Mouse (Mus musculus) stomach, embryonic 14.5 days (tissue): ENCODE results near the gene Tmem178b. TPM values are rescaled to one million over a fixed set of nuclear protein-coding genes. Genes with fewer than 3 reads are reported as not detected.

Experiments used
- ATAC-seq: fragments of 200-750 bp; cut with Nextera tagmentation; 2 replicates; pipeline ENCODE4 v1.8.0; 2017; ENCODE audit warnings: low read depth, moderate TSS enrichment; ENCODE audit not compliant: insufficient number of reproducible peaks, insufficient read depth, low FRiP score
- H3K27ac ChIP-seq: fragments of 300-500 bp; sonication (generic); 2 replicates; pipeline ENCODE4 v1.5.1; 2014; ENCODE audit warnings: mild to moderate bottlenecking, low read length, moderate library complexity, mixed read lengths
- H3K27me3 ChIP-seq: fragments of 300-500 bp; sonication (generic); 2 replicates; pipeline ENCODE4 v1.6.1; 2014; ENCODE audit warnings: low read length, control low read depth, mixed read lengths; ENCODE audit not compliant: control insufficient read depth, insufficient read depth
- H3K36me3 ChIP-seq: fragments of 300-500 bp; sonication (generic); 2 replicates; pipeline ENCODE4 v1.6.1; 2014; ENCODE audit warnings: mild to moderate bottlenecking, control low read depth, low read length, moderate library complexity, mixed read lengths; ENCODE audit not compliant: control insufficient read depth, insufficient read depth
- H3K4me1 ChIP-seq: fragments of 300-500 bp; sonication (generic); 2 replicates; pipeline ENCODE4 v1.6.1; 2014; ENCODE audit warnings: low read length, control low read depth, mixed read lengths; ENCODE audit not compliant: control insufficient read depth, insufficient read depth
- H3K4me2 ChIP-seq: fragments of 300-500 bp; sonication (generic); replicated peaks from 2 replicates; pipeline ENCODE4 v1.6.1; 2014; ENCODE audit warnings: low read depth, low read length, control low read depth
- H3K4me3 ChIP-seq: fragments of 300-500 bp; sonication (generic); 2 replicates; pipeline ENCODE4 v1.5.1; 2014; ENCODE audit warnings: low read depth, low read length, control low read depth
- H3K9ac ChIP-seq: fragments of 300-500 bp; sonication (generic); replicated peaks from 2 replicates; pipeline ENCODE4 v1.6.1; 2014; ENCODE audit warnings: low read depth, mild to moderate bottlenecking, control low read depth, low read length, moderate library complexity, mixed read lengths
- H3K9me3 ChIP-seq: fragments of 300-500 bp; sonication (generic); 2 replicates; pipeline ENCODE4 v1.6.1; 2016; ENCODE audit warnings: low read depth, low read length, control low read depth; ENCODE audit not compliant: control insufficient read depth
- WGBS: fragments of 180-500 bp; shearing (Covaris S2); extraction: QIAGEN DNeasy Blood & Tissue Kit; methylation state at CpG from one replicate; pipeline ENCODE4 v1.1.7; 2014; 5-methylcytosine and 5-hydroxymethylcytosine counted together
- polyA plus RNA-seq: library from polyadenylated mRNA; unstranded; fragments of >200 nt; fragmentation: Nextera tagmentation; extraction: Ambion mirVana; gene quantifications from 2 replicates; pipeline ENCODE4 v1.2.1, GENCODE M21; 2014

Tmem178b gene
- polyA plus RNA-seq, 1 experiment from 2014 or later: 1.5 TPM

GRCm38 (mm10) chr6:39871381-39872305 lies 1.4 kb upstream of the Tmem178b start:
- peak; percentile 67 for ATAC-seq
- under 1% methylated on average over 71 of the region's 71 CpGs for WGBS
- Histone ChIP-seq H3K4me1 (peaks cover 5% of the 10 kb centered on the region; the same call in 1 of the 2 replicates), H3K9ac (peak overlapping the region; percentile 28; the same call in 1 of the 2 replicates), H3K27ac (no peak overlapping the region), H3K4me2 (peak overlapping the region; percentile 97), H3K4me3 (peak overlapping the region; percentile 51), H3K36me3 (no peaks in the 10 kb centered on the region), H3K9me3 (no peaks in the 10 kb centered on the region), H3K27me3 (peaks cover 32% of the 10 kb centered on the region)

DNA sequence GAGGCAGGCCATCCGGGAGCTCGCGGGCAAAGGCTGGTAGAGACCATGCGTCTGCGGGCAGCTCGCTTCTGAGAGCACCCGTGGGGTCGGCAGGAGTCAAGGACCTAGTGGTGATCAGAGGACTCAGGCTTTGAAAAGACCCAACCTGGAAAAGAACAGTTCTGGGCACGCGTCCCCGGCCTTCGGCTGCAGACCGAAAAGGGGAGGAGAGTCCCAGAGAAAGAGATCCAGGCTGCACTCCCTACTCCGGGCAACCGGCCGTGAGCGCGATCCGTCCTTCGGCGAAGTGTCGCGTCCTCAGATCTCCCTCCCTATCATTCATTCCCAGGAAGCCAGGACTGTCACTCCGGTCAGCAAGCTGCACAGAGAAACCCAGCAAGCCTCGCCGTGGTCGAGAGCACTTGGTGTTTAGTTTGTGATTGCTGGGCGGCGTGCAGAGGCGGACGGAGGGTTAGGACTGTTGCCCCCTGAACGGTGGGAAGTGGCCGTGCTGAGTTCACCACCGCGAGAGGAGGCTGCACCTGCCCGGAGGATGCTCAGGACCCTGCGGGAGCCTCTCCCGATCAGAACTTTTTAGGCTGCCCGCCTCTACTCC lies 668 bp upstream of the Tmem178b start:
- H3K27ac ChIP-seq: no peak overlapping the region
- peak overlapping the region; percentile 97 for H3K4me2 ChIP-seq
- H3K9ac ChIP-seq: no peak overlapping the region
- H3K27me3 ChIP-seq: peaks cover 32% of the 10 kb centered on the region
- no peaks in the 10 kb centered on the region for H3K36me3 ChIP-seq
- ATAC-seq: peak; percentile 12; the same call in 1 of the 2 replicates
- peak overlapping the region; percentile 51 for H3K4me3 ChIP-seq
- WGBS: under 1% methylated on average over 39 of the region's 39 CpGs
- no peaks in the 10 kb centered on the region for H3K9me3 ChIP-seq
- peaks cover 5% of the 10 kb centered on the region; the same call in 1 of the 2 replicates for H3K4me1 ChIP-seq

DNA sequence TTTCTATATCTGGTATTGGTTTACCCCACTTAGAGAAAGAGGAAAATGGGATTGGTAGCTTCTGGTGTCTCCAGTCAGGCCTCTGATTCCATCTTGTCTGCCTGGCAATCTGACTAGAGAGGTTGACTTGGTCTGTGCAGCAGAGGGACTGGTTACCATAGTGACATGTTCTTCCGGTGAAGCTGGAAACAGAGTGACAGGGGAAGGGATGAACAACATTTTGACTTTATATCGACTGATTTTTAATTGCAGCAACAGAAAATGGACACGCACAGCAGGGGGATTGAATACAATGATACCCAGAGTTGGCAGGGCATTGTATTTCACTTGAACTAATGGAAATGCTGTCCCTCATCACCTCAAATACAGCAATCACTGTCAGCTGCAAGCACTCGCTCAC lies 2.1 kb downstream of the Tmem178b start:
- H3K4me2 ChIP-seq: no peak overlapping the region
- H3K4me1 ChIP-seq: peaks cover 5% of the 10 kb centered on the region; the same call in 1 of the 2 replicates
- H3K36me3 ChIP-seq: no peaks in the 10 kb centered on the region
- H3K27me3 ChIP-seq: peaks cover 24% of the 10 kb centered on the region
- 49% methylated on average over 4 of the region's 4 CpGs for WGBS
- H3K9ac ChIP-seq: no peak overlapping the region
- no peak overlapping the region for H3K27ac ChIP-seq
- no peak overlapping the region for H3K4me3 ChIP-seq
- no peaks in the 10 kb centered on the region for H3K9me3 ChIP-seq
- no peak for ATAC-seq

- ATAC-seq: no peak
- H3K27ac ChIP-seq: no peak overlapping the region
- 78% methylated on average over 3 of the region's 3 CpGs for WGBS
- no peak overlapping the region for H3K4me2 ChIP-seq
- H3K9me3 ChIP-seq: no peaks in the 10 kb centered on the region
- H3K36me3 ChIP-seq: no peaks in the 10 kb centered on the region
- no peak overlapping the region for H3K9ac ChIP-seq
- 0 out of 2 replicates have a peak, but pooled peaks cover 2% of the 10 kb centered on the region for H3K4me1 ChIP-seq
- H3K27me3 ChIP-seq: peaks cover 22% of the 10 kb centered on the region
- no peak overlapping the region for H3K4me3 ChIP-seq
Observed at GRCm38 (mm10) chr6:39876444-39876843, 3.4 kb downstream of the Tmem178b start.

- no peak overlapping the region for H3K27ac ChIP-seq
- H3K4me3 ChIP-seq: no peak overlapping the region
- no peak overlapping the region for H3K9ac ChIP-seq
- H3K27me3 ChIP-seq: no peaks in the 10 kb centered on the region
- H3K9me3 ChIP-seq: no peaks in the 10 kb centered on the region
- no peak overlapping the region for H3K4me2 ChIP-seq
- no peak for ATAC-seq
- WGBS: 64% methylated on average over 3 of the region's 3 CpGs
- no peaks in the 10 kb centered on the region for H3K4me1 ChIP-seq
- H3K36me3 ChIP-seq: no peaks in the 10 kb centered on the region
Observed at GRCm38 (mm10) chr6:39890811-39891210, 17.7 kb downstream of the Tmem178b start.

GRCm38 (mm10) chr6:39896500-39896899 lies 23.4 kb downstream of the Tmem178b start:
- Histone ChIP-seq H3K27ac (no peak overlapping the region), H3K9ac (no peak overlapping the region), H3K36me3 (no peaks in the 10 kb centered on the region), H3K9me3 (no peaks in the 10 kb centered on the region), H3K4me1 (no peaks in the 10 kb centered on the region), H3K4me2 (no peak overlapping the region), H3K27me3 (no peaks in the 10 kb centered on the region), H3K4me3 (no peak overlapping the region)
- ATAC-seq: no peak
- WGBS: 87% methylated on average over 3 of the region's 3 CpGs

- H3K36me3 ChIP-seq: no peaks in the 10 kb centered on the region
- 35% methylated on average over 4 of the region's 4 CpGs for WGBS
- H3K27ac ChIP-seq: no peak overlapping the region
- H3K4me1 ChIP-seq: no peaks in the 10 kb centered on the region
- H3K9ac ChIP-seq: no peak overlapping the region
- no peak overlapping the region for H3K4me3 ChIP-seq
- no peak for ATAC-seq
- H3K4me2 ChIP-seq: no peak overlapping the region
- H3K27me3 ChIP-seq: no peaks in the 10 kb centered on the region
- no peaks in the 10 kb centered on the region for H3K9me3 ChIP-seq
Observed at GRCm38 (mm10) chr6:39899231-39899630, 26.2 kb downstream of the Tmem178b start.

GRCm38 (mm10) chr6:39903220-39903773 lies 30.2 kb downstream of the Tmem178b start:
- no peaks in the 10 kb centered on the region for H3K36me3 ChIP-seq
- no peaks in the 10 kb centered on the region for H3K4me1 ChIP-seq
- no peak for ATAC-seq
- no peaks in the 10 kb centered on the region for H3K27me3 ChIP-seq
- no peak overlapping the region for H3K9ac ChIP-seq
- H3K4me3 ChIP-seq: no peak overlapping the region
- H3K9me3 ChIP-seq: no peaks in the 10 kb centered on the region
- no peak overlapping the region for H3K27ac ChIP-seq
- WGBS: 76% methylated on average over 6 of the region's 6 CpGs
- H3K4me2 ChIP-seq: no peak overlapping the region
